In genomic region chr4:126149798-126150197, GRCm38 (mm10) we compare ENCODE assay signal across 9 mouse cellular contexts. TPM values are rescaled to one million over a fixed set of nuclear protein-coding genes. Genes with fewer than 3 reads are reported as not detected.
A peak's percentile ranks its signal among the peaks of the same experiment; 100 is the strongest.
DNase-seq lines count a peak whose midpoint lies in the region; ATAC-seq and TF ChIP-seq lines count a peak whose summit lies in the region.
"Had no signal": no experiment of that assay in that cellular context is flagged by ENCODE, and none has a peak within 500 bp of the region (broad histone marks: within the 10 kb centered on the region; RNA-seq: fewer than 3 reads in every experiment).

No protein-coding gene starts in this region.

- peak overlapping the region; percentile 76 for H3K4me2 ChIP-seq in kidney, embryonic 16.5 days (replicated peaks; ENCODE audit: low read depth, low read length)
- peak overlapping the region; percentile 84 for H3K4me2 ChIP-seq in liver, postnatal 0 days (ENCODE audit: low read depth, low read length)

- peaks cover 10% of the 10 kb centered on the region; the same call in 1 of the 2 replicates for H3K36me3 ChIP-seq in kidney, embryonic 16.5 days (ENCODE audit: insufficient read depth, low read length)
- peaks cover 31% of the 10 kb centered on the region for H3K36me3 ChIP-seq in embryonic facial prominence, embryonic 10.5 days (replicated peaks)
- no peaks in the 10 kb centered on the region for H3K36me3 ChIP-seq in hindbrain, embryonic 10.5 days
- 0 out of 2 replicates have a peak, but pooled peaks cover 3% of the 10 kb centered on the region for H3K36me3 ChIP-seq in liver, postnatal 0 days (replicated peaks; ENCODE audit: insufficient read depth, low read length)

- ATAC-seq in kidney, embryonic 16.5 days (ENCODE audit: low FRiP score, low TSS enrichment), result peak; percentile 2; the same call in 1 of the 2 replicates
- ATAC-seq in liver, postnatal 0 days, result no peak

- peaks cover 56% of the 10 kb centered on the region for H3K4me1 ChIP-seq in kidney, embryonic 16.5 days (ENCODE audit: insufficient read depth, low read length)
- peaks cover 79% of the 10 kb centered on the region for H3K4me1 ChIP-seq in embryonic facial prominence, embryonic 10.5 days
- H3K4me1 ChIP-seq in hindbrain, embryonic 10.5 days (replicated peaks), result peaks cover 56% of the 10 kb centered on the region
- peaks cover 10% of the 10 kb centered on the region for H3K4me1 ChIP-seq in liver, postnatal 0 days (ENCODE audit: insufficient read depth)

- WGBS in kidney, embryonic 16.5 days, result 3% methylated on average over 10 of the region's 10 CpGs
- WGBS in embryonic facial prominence, embryonic 10.5 days, result 24% methylated on average over 10 of the region's 10 CpGs
- WGBS in hindbrain, embryonic 10.5 days, result 40% methylated on average over 10 of the region's 10 CpGs
- 61% methylated on average over 10 of the region's 10 CpGs for WGBS in liver, postnatal 0 days (ENCODE audit: insufficient replicate concordance)

- no peaks in the 10 kb centered on the region for H3K27me3 ChIP-seq in kidney, embryonic 16.5 days (ENCODE audit: insufficient read depth, low read length)
- H3K27me3 ChIP-seq in embryonic facial prominence, embryonic 10.5 days (replicated peaks; ENCODE audit: low read depth, poor library complexity, severe bottlenecking), result peaks cover 46% of the 10 kb centered on the region
- H3K27me3 ChIP-seq in hindbrain, embryonic 10.5 days (ENCODE audit: insufficient read depth, poor library complexity, severe bottlenecking), result peaks cover 64% of the 10 kb centered on the region
- H3K27me3 ChIP-seq in liver, postnatal 0 days (ENCODE audit: insufficient read depth, low read length), result peaks cover 12% of the 10 kb centered on the region

- TF ChIP-seq EP300 in liver, postnatal 0 days (IDR thresholded peaks at IDR 0.05; ENCODE audit: low read depth), result no peak

- H3K4me3 ChIP-seq in kidney, embryonic 16.5 days (ENCODE audit: low read length), result peak overlapping the region; percentile 75
- H3K4me3 ChIP-seq in embryonic facial prominence, embryonic 10.5 days, result peak overlapping the region; percentile 80
- H3K4me3 ChIP-seq in hindbrain, embryonic 10.5 days, result peak overlapping the region; percentile 61
- peak overlapping the region; percentile 56 for H3K4me3 ChIP-seq in liver, postnatal 0 days (ENCODE audit: low read depth, low read length)

- H3K9ac ChIP-seq in kidney, embryonic 16.5 days (replicated peaks; ENCODE audit: low read length), result peak overlapping the region; percentile 89
- no peak overlapping the region for H3K9ac ChIP-seq in liver, postnatal 0 days (replicated peaks)

- no peak for DNase-seq in kidney, adult 18-20 months
- peak; percentile 57 for DNase-seq in embryonic facial prominence, embryonic 10.5 days (ENCODE audit: low spot score)
- DNase-seq in hindbrain, embryonic 10.5 days (ENCODE audit: low spot score), result peak; percentile 29
- DNase-seq in liver, postnatal 0 days, result no peak
- DNase-seq in embryo, embryonic 9.5 days (ENCODE audit: extremely low spot score), result no peak
- DNase-seq in yolk sac, embryonic 10.5 days (ENCODE audit: low spot score), result no peak
- DNase-seq in adrenal gland, adult 2 months, result no peak
- DNase-seq: cerebellum, adult 8-10 months had no signal

- H3K27ac ChIP-seq in kidney, embryonic 16.5 days (ENCODE audit: low read length), result peak overlapping the region; percentile 95
- H3K27ac ChIP-seq in embryonic facial prominence, embryonic 10.5 days (replicated peaks), result peak overlapping the region; percentile 95
- peak overlapping the region; percentile 86 for H3K27ac ChIP-seq in hindbrain, embryonic 10.5 days
- H3K27ac ChIP-seq in liver, postnatal 0 days (ENCODE audit: low read depth), result peak overlapping the region; percentile 77; the same call in 1 of the 2 replicates

- H3K9me3 ChIP-seq in kidney, embryonic 16.5 days (ENCODE audit: low read length), result no peaks in the 10 kb centered on the region
- no peaks in the 10 kb centered on the region for H3K9me3 ChIP-seq in embryonic facial prominence, embryonic 10.5 days
- no peaks in the 10 kb centered on the region for H3K9me3 ChIP-seq in hindbrain, embryonic 10.5 days
- H3K9me3 ChIP-seq in liver, postnatal 0 days (ENCODE audit: low read length), result no peaks in the 10 kb centered on the region

- TF ChIP-seq CTCF in liver, postnatal 0 days (IDR thresholded peaks at IDR 0.05; ENCODE audit: low read depth), result no peak

RNA-seq across cellular contexts. Expression of gene Eva1b, which starts 2.3 kb away (rescaled TPM):
- 99.9 and 103 TPM in 2 replicates for polyA plus RNA-seq in kidney, embryonic 16.5 days (2015; fragmentation: Nextera tagmentation; extraction: Ambion mirVana)
- 37.1 and 38.9 TPM in 2 replicates for polyA plus RNA-seq in embryonic facial prominence, embryonic 10.5 days (2016; fragmentation: Nextera tagmentation; extraction: Ambion mirVana)
- polyA plus RNA-seq in hindbrain, embryonic 10.5 days (2016; fragmentation: Nextera tagmentation; extraction: Ambion mirVana), result 29.8 and 35.3 TPM in 2 replicates
- 17.1 and 17.7 TPM in 2 replicates for polyA plus RNA-seq in liver, postnatal 0 days (2015; fragmentation: Nextera tagmentation; extraction: Ambion mirVana)
- total RNA-seq in adrenal gland, adult 2 months (2021), result 10 to 100 TPM; 13.3 to 35.0 TPM
- polyA plus RNA-seq in adrenal gland, adult 2 months (2012; rRNA removed), result 111 and 156 TPM in 2 replicates

RNA-seq across cellular contexts. Expression of gene Sh3d21, which starts 13.5 kb away (rescaled TPM):
- 9.1 and 10.5 TPM in 2 replicates for polyA plus RNA-seq in kidney, embryonic 16.5 days (2015; fragmentation: Nextera tagmentation; extraction: Ambion mirVana)
- 2.0 and 3.1 TPM in 2 replicates for polyA plus RNA-seq in embryonic facial prominence, embryonic 10.5 days (2016; fragmentation: Nextera tagmentation; extraction: Ambion mirVana)
- polyA plus RNA-seq in hindbrain, embryonic 10.5 days (2016; fragmentation: Nextera tagmentation; extraction: Ambion mirVana), result 1.3 and 2.3 TPM in 2 replicates
- 2.4 and 2.7 TPM in 2 replicates for polyA plus RNA-seq in liver, postnatal 0 days (2015; fragmentation: Nextera tagmentation; extraction: Ambion mirVana)
- 1 to 10 TPM; 2.5 to 3.2 TPM for total RNA-seq in adrenal gland, adult 2 months (2021)
- polyA plus RNA-seq in adrenal gland, adult 2 months (2012; rRNA removed), result 1.4 and 1.8 TPM in 2 replicates

RNA-seq across cellular contexts. Expression of gene Stk40, which starts 46.0 kb away (rescaled TPM):
- 43.9 and 44.5 TPM in 2 replicates for polyA plus RNA-seq in kidney, embryonic 16.5 days (2015; fragmentation: Nextera tagmentation; extraction: Ambion mirVana)
- polyA plus RNA-seq in embryonic facial prominence, embryonic 10.5 days (2016; fragmentation: Nextera tagmentation; extraction: Ambion mirVana), result 43.8 and 44.5 TPM in 2 replicates
- 46.9 and 47.2 TPM in 2 replicates for polyA plus RNA-seq in hindbrain, embryonic 10.5 days (2016; fragmentation: Nextera tagmentation; extraction: Ambion mirVana)
- polyA plus RNA-seq in liver, postnatal 0 days (2015; fragmentation: Nextera tagmentation; extraction: Ambion mirVana), result 11.3 and 12.1 TPM in 2 replicates
- total RNA-seq in adrenal gland, adult 2 months (2021), result 10 to 100 TPM; 43.0 to 56.0 TPM
- polyA plus RNA-seq in adrenal gland, adult 2 months (2012; rRNA removed), result 33.2 and 33.5 TPM in 2 replicates

RNA-seq across cellular contexts. Expression of gene Thrap3, which starts 52.8 kb away (rescaled TPM):
- polyA plus RNA-seq in kidney, embryonic 16.5 days (2015; fragmentation: Nextera tagmentation; extraction: Ambion mirVana), result 210 and 218 TPM in 2 replicates
- 262 and 263 TPM in 2 replicates for polyA plus RNA-seq in embryonic facial prominence, embryonic 10.5 days (2016; fragmentation: Nextera tagmentation; extraction: Ambion mirVana)
- polyA plus RNA-seq in hindbrain, embryonic 10.5 days (2016; fragmentation: Nextera tagmentation; extraction: Ambion mirVana), result 230 and 252 TPM in 2 replicates
- 47.8 and 62.4 TPM in 2 replicates for polyA plus RNA-seq in liver, postnatal 0 days (2015; fragmentation: Nextera tagmentation; extraction: Ambion mirVana)
- 100 to 1,000 TPM; 169 to 173 TPM for total RNA-seq in adrenal gland, adult 2 months (2021)
- polyA plus RNA-seq in adrenal gland, adult 2 months (2012; rRNA removed), result 29.1 and 36.8 TPM in 2 replicates

RNA-seq across cellular contexts. Expression of gene Lsm10, which starts 53.4 kb away (rescaled TPM):
- 55.3 and 59.3 TPM in 2 replicates for polyA plus RNA-seq in kidney, embryonic 16.5 days (2015; fragmentation: Nextera tagmentation; extraction: Ambion mirVana)
- polyA plus RNA-seq in embryonic facial prominence, embryonic 10.5 days (2016; fragmentation: Nextera tagmentation; extraction: Ambion mirVana), result 44.9 and 48.5 TPM in 2 replicates
- polyA plus RNA-seq in hindbrain, embryonic 10.5 days (2016; fragmentation: Nextera tagmentation; extraction: Ambion mirVana), result 46.8 and 49.1 TPM in 2 replicates
- 24.7 and 27.7 TPM in 2 replicates for polyA plus RNA-seq in liver, postnatal 0 days (2015; fragmentation: Nextera tagmentation; extraction: Ambion mirVana)
- total RNA-seq in adrenal gland, adult 2 months (2021), result 10 to 100 TPM; 23.4 to 30.7 TPM
- polyA plus RNA-seq in adrenal gland, adult 2 months (2012; rRNA removed), result 29.3 and 32.5 TPM in 2 replicates

Comparison
In these comparisons a context has a peak if more than half of its experiments do, and no peak if none do; other contexts are left out.
1. DNase-seq: peak in embryonic facial prominence, embryonic 10.5 days (single experiment) and hindbrain, embryonic 10.5 days (single experiment); none in kidney, adult 18-20 months (single experiment), liver, postnatal 0 days (single experiment), embryo, embryonic 9.5 days (single experiment), yolk sac, embryonic 10.5 days (single experiment) and adrenal gland, adult 2 months (single experiment).
2. Peak in every context shown above with its lines, with median percentiles within 50 percentile points of each other: H3K27ac ChIP-seq and H3K4me3 ChIP-seq.